ENCODE assay signal across 12 mouse cellular contexts in the genomic region with DNA sequence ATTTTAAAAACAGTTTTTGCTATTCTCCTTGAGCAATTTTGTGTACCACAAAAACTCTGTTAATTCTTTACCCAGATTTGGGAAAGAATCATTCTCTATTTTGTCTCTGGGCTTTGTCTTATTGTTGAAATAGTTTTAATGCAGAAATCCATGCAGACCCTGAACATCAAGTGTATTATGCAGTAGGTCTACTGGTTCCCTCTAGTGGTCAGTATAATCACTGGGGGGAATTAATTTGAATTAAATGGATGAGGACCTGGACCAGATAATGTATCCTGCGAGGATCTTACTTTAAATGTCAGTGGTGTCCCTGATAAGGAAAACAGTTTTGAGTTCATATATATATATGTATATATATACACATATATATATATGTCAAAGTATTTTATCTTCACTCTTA. TPM values are rescaled to one million over a fixed set of nuclear protein-coding genes. Genes with fewer than 3 reads are reported as not detected.
A peak's percentile ranks its signal among the peaks of the same experiment; 100 is the strongest.
DNase-seq lines count a peak whose midpoint lies in the region; ATAC-seq and TF ChIP-seq lines count a peak whose summit lies in the region.
"Had no signal": no experiment of that assay in that cellular context is flagged by ENCODE, and none has a peak within 500 bp of the region (broad histone marks: within the 10 kb centered on the region; RNA-seq: fewer than 3 reads in every experiment).

No protein-coding gene starts in this region.

- no peaks in the 10 kb centered on the region for H3K9me3 ChIP-seq in intestine, postnatal 0 days (ENCODE audit: control insufficient read depth)
- H3K9me3 ChIP-seq in intestine, embryonic 15.5 days, result no peaks in the 10 kb centered on the region
- no peaks in the 10 kb centered on the region for H3K9me3 ChIP-seq in forebrain, embryonic 14.5 days (replicated peaks; ENCODE audit: control insufficient read depth, low read length)
- H3K9me3 ChIP-seq: embryonic facial prominence, embryonic 12.5 days; stomach, embryonic 15.5 days had no signal

- no peak overlapping the region for H3K27ac ChIP-seq in intestine, postnatal 0 days (ENCODE audit: low read depth, low read length)
- no peak overlapping the region for H3K27ac ChIP-seq in intestine, embryonic 15.5 days
- H3K27ac ChIP-seq in forebrain, embryonic 14.5 days (ENCODE audit: low read depth, low read length), result no peak overlapping the region
- H3K27ac ChIP-seq: embryonic facial prominence, embryonic 12.5 days; stomach, embryonic 15.5 days had no signal

- WGBS in intestine, postnatal 0 days, result 29% methylated on average over 1 of the region's 1 CpGs
- 27% methylated on average over 1 of the region's 1 CpGs for WGBS in intestine, embryonic 15.5 days
- 32% methylated on average over 1 of the region's 1 CpGs for WGBS in forebrain, embryonic 14.5 days

- no peaks in the 10 kb centered on the region for H3K4me1 ChIP-seq in intestine, postnatal 0 days (replicated peaks; ENCODE audit: control insufficient read depth, insufficient read depth, low read length)
- H3K4me1 ChIP-seq in intestine, embryonic 15.5 days (replicated peaks), result no peaks in the 10 kb centered on the region
- H3K4me1 ChIP-seq in forebrain, embryonic 14.5 days (ENCODE audit: control insufficient read depth, insufficient read depth, low read length), result no peaks in the 10 kb centered on the region
- H3K4me1 ChIP-seq: embryonic facial prominence, embryonic 12.5 days; stomach, embryonic 15.5 days had no signal

- DNase-seq in 3T3-L1 (ENCODE audit: low read depth, low spot score), result peak; percentile 77
- DNase-seq in MN1 (ENCODE audit: low spot score), result peak; percentile 33
- peak; percentile 68 for DNase-seq in forebrain, embryonic 14.5 days (ENCODE audit: low spot score)
- no peak for DNase-seq in adrenal gland, postnatal 25 days
- DNase-seq in thymus, postnatal 25 days, result no peak
- DNase-seq in ovary, postnatal 10 days (ENCODE audit: low spot score), result no peak

- H3K4me3 ChIP-seq in intestine, postnatal 0 days (ENCODE audit: low read depth, low read length), result no peak overlapping the region
- H3K4me3 ChIP-seq in intestine, embryonic 15.5 days (replicated peaks), result no peak overlapping the region
- no peak overlapping the region for H3K4me3 ChIP-seq in forebrain, embryonic 14.5 days (ENCODE audit: low read depth, low read length)
- H3K4me3 ChIP-seq: embryonic facial prominence, embryonic 12.5 days; stomach, embryonic 15.5 days had no signal

- H3K27me3 ChIP-seq in intestine, postnatal 0 days (replicated peaks; ENCODE audit: control insufficient read depth, insufficient read depth, low read length), result no peaks in the 10 kb centered on the region
- no peaks in the 10 kb centered on the region for H3K27me3 ChIP-seq in intestine, embryonic 15.5 days (replicated peaks)
- no peaks in the 10 kb centered on the region for H3K27me3 ChIP-seq in forebrain, embryonic 14.5 days (replicated peaks; ENCODE audit: control insufficient read depth, insufficient read depth, low read length)
- H3K27me3 ChIP-seq: embryonic facial prominence, embryonic 12.5 days; stomach, embryonic 15.5 days had no signal

- H3K36me3 ChIP-seq in intestine, postnatal 0 days (ENCODE audit: control insufficient read depth, insufficient read depth), result no peaks in the 10 kb centered on the region
- H3K36me3 ChIP-seq in intestine, embryonic 15.5 days, result no peaks in the 10 kb centered on the region
- no peaks in the 10 kb centered on the region for H3K36me3 ChIP-seq in forebrain, embryonic 14.5 days (ENCODE audit: control insufficient read depth, insufficient read depth, low read length)
- H3K36me3 ChIP-seq: embryonic facial prominence, embryonic 12.5 days; stomach, embryonic 15.5 days had no signal

- peak; percentile 80 for TF ChIP-seq CTCF in intestine, postnatal 0 days (IDR thresholded peaks at IDR 0.05; ENCODE audit: low read depth)

- ATAC-seq in intestine, postnatal 0 days, result no peak
- no peak for ATAC-seq in intestine, embryonic 15.5 days
- no peak for ATAC-seq in forebrain, embryonic 14.5 days

- no peak overlapping the region for H3K4me2 ChIP-seq in intestine, postnatal 0 days (replicated peaks; ENCODE audit: low read depth)
- no peak overlapping the region for H3K4me2 ChIP-seq in intestine, embryonic 15.5 days (replicated peaks)
- no peak overlapping the region for H3K4me2 ChIP-seq in forebrain, embryonic 14.5 days (ENCODE audit: low read length)
- H3K4me2 ChIP-seq: embryonic facial prominence, embryonic 12.5 days; stomach, embryonic 15.5 days had no signal

- no peak overlapping the region for H3K9ac ChIP-seq in intestine, postnatal 0 days (ENCODE audit: low read depth, low read length)
- H3K9ac ChIP-seq in intestine, embryonic 15.5 days, result no peak overlapping the region
- no peak overlapping the region for H3K9ac ChIP-seq in forebrain, embryonic 14.5 days (ENCODE audit: low read length)
- H3K9ac ChIP-seq: embryonic facial prominence, embryonic 12.5 days; stomach, embryonic 15.5 days had no signal

RNA-seq across cellular contexts. Expression of a gene that starts 30.2 kb away (rescaled TPM):
- polyA plus RNA-seq in intestine, postnatal 0 days (2015; fragmentation: Nextera tagmentation; extraction: Ambion mirVana), result 0.13 and 0.30 TPM in 2 replicates
- polyA plus RNA-seq in intestine, embryonic 15.5 days (2015; fragmentation: Nextera tagmentation; extraction: Ambion mirVana), result 0.10 and 0.21 TPM in 2 replicates
- not detected in 2 replicates for polyA plus RNA-seq in forebrain, embryonic 14.5 days (2014; fragmentation: Nextera tagmentation; extraction: Ambion mirVana)
- total RNA-seq in adrenal gland, postnatal 25 days (2021), result not detected in 2 replicates
- total RNA-seq: left cerebral cortex, postnatal 10 days had no signal
- polyA plus RNA-seq: embryonic facial prominence, embryonic 12.5 days; heart, embryonic 14.5 days had no signal

RNA-seq across cellular contexts. Expression of a gene that starts 48.2 kb away (rescaled TPM):
- polyA plus RNA-seq in intestine, postnatal 0 days (2015; fragmentation: Nextera tagmentation; extraction: Ambion mirVana), result 0.34 and 0.57 TPM in 2 replicates
- polyA plus RNA-seq in intestine, embryonic 15.5 days (2015; fragmentation: Nextera tagmentation; extraction: Ambion mirVana), result 0.58 and 0.79 TPM in 2 replicates
- 0.09 TPM in 1 of 2 replicates, not detected in the other for polyA plus RNA-seq in forebrain, embryonic 14.5 days (2014; fragmentation: Nextera tagmentation; extraction: Ambion mirVana)
- total RNA-seq in adrenal gland, postnatal 25 days (2021), result 0.12 and 0.38 TPM in 2 replicates

Comparison
In these comparisons a context has a peak if more than half of its experiments do, and no peak if none do; other contexts are left out.
1. DNase-seq: peak in 3T3-L1 (single experiment), MN1 (single experiment) and forebrain, embryonic 14.5 days (single experiment); none in adrenal gland, postnatal 25 days (single experiment), thymus, postnatal 25 days (single experiment) and ovary, postnatal 10 days (single experiment).